Mouse (Mus musculus) forebrain, embryonic 10.5 days (tissue): ENCODE results near the gene Polr2f. TPM values are rescaled to one million over a fixed set of nuclear protein-coding genes. Genes with fewer than 3 reads are reported as not detected.
A peak's percentile ranks its signal among the peaks of the same experiment; 100 is the strongest.

Experiments
- DNase-seq: peaks from one replicate; pipeline ENCODE4 v3.0.0-alpha.2; 2017; ENCODE audit warnings: low spot score; ENCODE audit errors: extremely low spot score
- H3K27ac ChIP-seq: fragments of 300-500 bp; sonication (generic); 2 replicates; pipeline ENCODE4 v1.5.1; 2016; ENCODE audit warnings: mild to moderate bottlenecking
- H3K27me3 ChIP-seq: fragments of 300-500 bp; sonication (generic); 2 replicates; pipeline ENCODE4 v1.6.1; 2016; ENCODE audit warnings: mild to moderate bottlenecking; ENCODE audit not compliant: poor library complexity, severe bottlenecking
- H3K36me3 ChIP-seq: fragments of 300-500 bp; sonication (generic); replicated peaks from 2 replicates; pipeline ENCODE4 v1.6.1; 2016; ENCODE audit warnings: mild to moderate bottlenecking, moderate library complexity
- H3K4me1 ChIP-seq: fragments of 300-500 bp; sonication (generic); 2 replicates; pipeline ENCODE4 v1.6.1; 2016
- H3K4me3 ChIP-seq: fragments of 300-500 bp; sonication (generic); 2 replicates; pipeline ENCODE4 v1.5.1; 2016; ENCODE audit warnings: mild to moderate bottlenecking, moderate library complexity
- H3K9me3 ChIP-seq: fragments of 300-500 bp; sonication (generic); 2 replicates; pipeline ENCODE4 v1.6.1; 2016; ENCODE audit warnings: mild to moderate bottlenecking, moderate library complexity
- WGBS: fragments of 180-500 bp; shearing (Covaris S2); methylation state at CpG from one replicate; pipeline ENCODE4 v1.1.7; 2016; 5-methylcytosine and 5-hydroxymethylcytosine counted together
- polyA plus RNA-seq: library from polyadenylated mRNA; unstranded; fragments of >200 nt; fragmentation: Nextera tagmentation; extraction: Ambion mirVana; gene quantifications from 2 replicates; pipeline ENCODE4 v1.2.1, GENCODE M21; 2016

Polr2f gene
- polyA plus RNA-seq, 1 experiment from 2014 or later, result 419 TPM

GRCm38 (mm10) chr15:79187819-79188218, 47.0 kb downstream of the Polr2f start:
- Histone ChIP-seq H3K27ac (no peak overlapping the region), H3K9me3 (no peaks in the 10 kb centered on the region), H3K4me1 (peaks cover 7% of the 10 kb centered on the region), H3K36me3 (no peaks in the 10 kb centered on the region), H3K27me3 (no peaks in the 10 kb centered on the region; the same call in 1 of the 2 replicates), H3K4me3 (no peak overlapping the region)
- 93% methylated on average over 8 of the region's 8 CpGs for WGBS
- DNase-seq, result no peak

- Histone ChIP-seq H3K4me3 (no peak overlapping the region), H3K36me3 (no peaks in the 10 kb centered on the region)
- 97% methylated on average over 2 of the region's 2 CpGs for WGBS
Measured at GRCm38 (mm10) chr15:79191426-79191825, 50.6 kb downstream of the Polr2f start.

DNA sequence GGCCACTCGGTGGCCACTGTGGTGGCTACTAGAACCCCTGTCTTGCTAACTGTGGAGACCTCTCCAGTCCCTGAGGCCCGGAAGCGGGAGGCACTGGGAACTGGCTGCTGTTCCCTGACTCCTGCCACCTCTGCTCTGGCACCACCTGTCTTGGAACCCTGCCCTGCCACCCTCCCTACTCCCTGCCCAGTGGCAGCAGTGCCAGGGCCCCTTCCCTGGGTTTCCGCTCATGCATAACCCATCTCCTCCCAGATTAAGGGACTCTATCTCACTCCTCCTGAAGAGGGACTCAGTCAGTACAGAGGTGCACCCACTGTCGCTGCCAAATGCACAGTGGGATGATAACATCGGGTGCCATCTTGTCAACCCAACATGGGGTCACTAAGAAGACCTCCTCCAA, 51.6 kb downstream of the Polr2f start:
- H3K27ac ChIP-seq, result peak overlapping the region; percentile 91
- H3K36me3 ChIP-seq, result no peaks in the 10 kb centered on the region
- H3K9me3 ChIP-seq, result no peaks in the 10 kb centered on the region
- peaks cover 16% of the 10 kb centered on the region for H3K27me3 ChIP-seq
- no peak for DNase-seq
- no peak overlapping the region for H3K4me3 ChIP-seq
- H3K4me1 ChIP-seq, result peaks cover 43% of the 10 kb centered on the region
- WGBS, result 88% methylated on average over 6 of the region's 6 CpGs

More at GRCm38 (mm10) chr15:79191426-79191825, 50.6 kb downstream of the Polr2f start:
- DNase-seq, result no peak
- Histone ChIP-seq H3K4me1 (peaks cover 39% of the 10 kb centered on the region), H3K9me3 (no peaks in the 10 kb centered on the region), H3K27me3 (peaks cover 15% of the 10 kb centered on the region), H3K27ac (no peak overlapping the region)

DNA sequence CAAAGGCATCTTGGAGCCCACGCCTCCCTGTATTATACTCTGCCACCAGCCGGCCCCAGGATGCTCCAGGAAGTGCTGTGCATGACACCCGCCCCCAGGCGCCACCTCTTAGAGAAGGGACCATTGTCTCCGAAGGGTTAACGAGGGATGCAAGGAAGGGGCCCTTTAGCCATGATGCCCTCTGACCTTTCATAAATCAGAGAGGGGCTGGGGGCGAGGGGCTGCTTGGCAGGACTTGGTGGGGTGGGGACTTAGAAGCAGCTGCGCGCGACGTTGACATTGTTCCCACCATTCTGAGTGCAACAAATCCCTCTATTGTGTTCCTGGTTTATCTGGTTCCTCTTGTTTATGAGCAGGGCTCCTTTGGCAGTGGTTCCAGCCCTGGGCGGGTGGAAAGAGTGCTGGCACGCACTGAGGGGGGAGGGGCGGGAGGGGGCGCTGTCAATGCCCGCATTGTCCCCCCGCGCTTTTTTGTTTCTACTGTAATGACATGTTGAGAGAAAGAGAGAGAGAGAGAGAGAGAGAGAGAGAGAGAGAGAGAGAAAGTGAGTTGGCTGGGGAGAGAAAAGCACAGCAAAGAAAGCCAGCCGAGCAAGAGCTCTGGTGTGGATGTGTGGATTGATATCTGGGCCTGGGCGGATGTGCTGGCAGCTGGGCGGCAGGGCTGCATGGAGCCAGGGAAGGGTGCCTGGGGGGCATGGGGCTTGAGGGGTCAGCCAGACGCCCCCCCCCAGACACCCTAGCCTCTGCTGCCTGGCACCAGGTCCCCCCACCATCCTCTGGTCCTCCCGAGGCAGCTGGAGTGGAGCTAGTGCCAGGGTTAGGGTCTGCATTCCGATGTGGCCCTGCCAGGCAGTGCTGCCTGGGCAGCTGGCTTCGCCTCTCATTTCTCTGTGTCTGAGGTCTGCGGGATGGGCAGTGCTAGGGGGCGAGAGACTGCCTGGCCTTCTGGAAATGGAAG, 52.4 kb downstream of the Polr2f start:
- H3K9me3 ChIP-seq, result no peaks in the 10 kb centered on the region
- peaks cover 43% of the 10 kb centered on the region for H3K4me1 ChIP-seq
- peaks cover 16% of the 10 kb centered on the region for H3K27me3 ChIP-seq
- DNase-seq, result peak; percentile 41
- H3K4me3 ChIP-seq, result peak overlapping the region; percentile 32
- peak overlapping the region; percentile 91 for H3K27ac ChIP-seq
- WGBS, result 19% methylated on average over 27 of the region's 27 CpGs
- no peaks in the 10 kb centered on the region for H3K36me3 ChIP-seq

DNA sequence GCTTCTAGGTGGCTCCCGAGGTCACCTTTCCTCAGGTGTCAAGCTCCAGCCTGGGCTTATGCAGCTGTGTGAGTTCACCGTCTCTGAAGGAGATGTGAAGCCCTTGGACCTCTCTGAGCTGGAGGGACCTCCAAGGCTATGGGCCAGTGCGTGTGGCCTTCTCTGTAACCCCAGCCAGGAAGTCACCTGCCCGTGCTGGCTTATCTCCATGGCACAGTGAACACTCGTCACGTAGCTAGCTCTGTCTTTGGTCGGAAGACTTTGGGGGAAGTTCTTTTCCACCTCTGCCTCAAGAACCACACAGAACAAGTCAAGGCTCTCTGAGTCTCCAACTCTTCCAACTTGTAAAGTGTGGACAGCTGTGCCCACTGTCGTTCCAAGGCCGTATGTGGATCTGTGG, 53.2 kb downstream of the Polr2f start:
- no peak overlapping the region for H3K4me3 ChIP-seq
- WGBS, result 89% methylated on average over 9 of the region's 9 CpGs
- peaks cover 16% of the 10 kb centered on the region for H3K27me3 ChIP-seq
- H3K9me3 ChIP-seq, result no peaks in the 10 kb centered on the region
- peaks cover 43% of the 10 kb centered on the region for H3K4me1 ChIP-seq
- H3K36me3 ChIP-seq, result no peaks in the 10 kb centered on the region
- peak overlapping the region; percentile 91 for H3K27ac ChIP-seq
- DNase-seq, result no peak

GRCm38 (mm10) chr15:79194946-79195345, 54.1 kb downstream of the Polr2f start:
- 74% methylated on average over 2 of the region's 2 CpGs for WGBS
- peak overlapping the region; percentile 91; the same call in 1 of the 2 replicates for H3K27ac ChIP-seq
- H3K4me1 ChIP-seq, result peaks cover 43% of the 10 kb centered on the region
- no peaks in the 10 kb centered on the region for H3K36me3 ChIP-seq
- H3K27me3 ChIP-seq, result peaks cover 16% of the 10 kb centered on the region
- H3K9me3 ChIP-seq, result no peaks in the 10 kb centered on the region
- H3K4me3 ChIP-seq, result no peak overlapping the region
- no peak for DNase-seq

GRCm38 (mm10) chr15:79195492-79195891, 54.7 kb downstream of the Polr2f start:
- no peak for DNase-seq
- Histone ChIP-seq H3K4me1 (peaks cover 43% of the 10 kb centered on the region), H3K9me3 (no peaks in the 10 kb centered on the region), H3K27ac (0 out of 2 replicates have a peak overlapping the region, but pooled peaks have one; percentile 44), H3K27me3 (peaks cover 16% of the 10 kb centered on the region), H3K36me3 (no peaks in the 10 kb centered on the region), H3K4me3 (no peak overlapping the region)
- WGBS, result 89% methylated on average over 8 of the region's 8 CpGs

- no peaks in the 10 kb centered on the region for H3K36me3 ChIP-seq
- H3K4me3 ChIP-seq, result no peak overlapping the region
- peaks cover 44% of the 10 kb centered on the region for H3K4me1 ChIP-seq
- H3K9me3 ChIP-seq, result no peaks in the 10 kb centered on the region
- no peak overlapping the region for H3K27ac ChIP-seq
- 95% methylated on average over 12 of the region's 12 CpGs for WGBS
- DNase-seq, result no peak
- H3K27me3 ChIP-seq, result peaks cover 20% of the 10 kb centered on the region
Measured at GRCm38 (mm10) chr15:79199390-79199976, 58.7 kb downstream of the Polr2f start.

Other genes with a start within 250 kb of the Polr2f start
- gene Gm49510, start 241.3 kb upstream of the Polr2f start, polyA plus RNA-seq, result 0.23 and 0.35 TPM in 2 replicates
- gene Sh3bp1, start 241.2 kb upstream of the Polr2f start, polyA plus RNA-seq, result 21.0 and 21.5 TPM in 2 replicates
- 26.1 and 26.9 TPM in 2 replicates for gene Pdxp, start 227.1 kb upstream of the Polr2f start, polyA plus RNA-seq
- gene Lgals1, start 214.3 kb upstream of the Polr2f start, polyA plus RNA-seq, result 200 and 217 TPM in 2 replicates
- gene Nol12, start 206.1 kb upstream of the Polr2f start, polyA plus RNA-seq, result 63.6 and 69.9 TPM in 2 replicates
- gene Triobp, start 193.3 kb upstream of the Polr2f start, polyA plus RNA-seq, result 39.7 and 41.6 TPM in 2 replicates
- 427 and 444 TPM in 2 replicates for gene H1f0, start 112.6 kb upstream of the Polr2f start, polyA plus RNA-seq
- not detected in 2 replicates for gene Galr3, start 99.1 kb upstream of the Polr2f start, polyA plus RNA-seq
- 56.0 and 60.5 TPM in 2 replicates for gene Ankrd54, start 78.1 kb upstream of the Polr2f start, polyA plus RNA-seq
- gene Eif3l, start 65.8 kb upstream of the Polr2f start, polyA plus RNA-seq, result 283 and 289 TPM in 2 replicates
- 5.1 and 5.5 TPM in 2 replicates for gene Micall1, start 32.1 kb upstream of the Polr2f start, polyA plus RNA-seq
- 6.9 and 8.1 TPM in 2 replicates for gene 1700088E04Rik, start 244 bp downstream of the Polr2f start, polyA plus RNA-seq
- 1.2 and 1.3 TPM in 2 replicates for gene Sox10, start 24.2 kb downstream of the Polr2f start, polyA plus RNA-seq
- gene Pick1, start 88.2 kb downstream of the Polr2f start, polyA plus RNA-seq, result 47.8 and 50.5 TPM in 2 replicates
- 0.14 and 0.52 TPM in 2 replicates for gene Gm49486, start 88.4 kb downstream of the Polr2f start, polyA plus RNA-seq
- 0.15 TPM in 1 of 2 replicates, not detected in the other for gene Slc16a8, start 113.8 kb downstream of the Polr2f start, polyA plus RNA-seq
- gene Baiap2l2, start 144.5 kb downstream of the Polr2f start, polyA plus RNA-seq, result 1.6 and 2.2 TPM in 2 replicates
- gene Pla2g6, start 187.4 kb downstream of the Polr2f start, polyA plus RNA-seq, result 20.9 and 22.8 TPM in 2 replicates
- gene Maff, start 205.6 kb downstream of the Polr2f start, polyA plus RNA-seq, result 1.5 and 1.6 TPM in 2 replicates